Mouse (Mus musculus) stomach, embryonic 14.5 days (tissue): ENCODE data around the gene Adamtsl5. TPM values are rescaled to one million over a fixed set of nuclear protein-coding genes. Genes with fewer than 3 reads are reported as not detected.

Source experiments
- ATAC-seq: fragments of 200-750 bp; cut with Nextera tagmentation; 2 replicates; pipeline ENCODE4 v1.8.0; 2017; ENCODE audit warnings: low read depth, moderate TSS enrichment; ENCODE audit not compliant: insufficient number of reproducible peaks, insufficient read depth, low FRiP score
- H3K27ac ChIP-seq: fragments of 300-500 bp; sonication (generic); 2 replicates; pipeline ENCODE4 v1.5.1; 2014; ENCODE audit warnings: mild to moderate bottlenecking, low read length, moderate library complexity, mixed read lengths
- H3K27me3 ChIP-seq: fragments of 300-500 bp; sonication (generic); 2 replicates; pipeline ENCODE4 v1.6.1; 2014; ENCODE audit warnings: low read length, control low read depth, mixed read lengths; ENCODE audit not compliant: control insufficient read depth, insufficient read depth
- H3K36me3 ChIP-seq: fragments of 300-500 bp; sonication (generic); 2 replicates; pipeline ENCODE4 v1.6.1; 2014; ENCODE audit warnings: mild to moderate bottlenecking, control low read depth, low read length, moderate library complexity, mixed read lengths; ENCODE audit not compliant: control insufficient read depth, insufficient read depth
- H3K4me1 ChIP-seq: fragments of 300-500 bp; sonication (generic); 2 replicates; pipeline ENCODE4 v1.6.1; 2014; ENCODE audit warnings: low read length, control low read depth, mixed read lengths; ENCODE audit not compliant: control insufficient read depth, insufficient read depth
- H3K4me2 ChIP-seq: fragments of 300-500 bp; sonication (generic); replicated peaks from 2 replicates; pipeline ENCODE4 v1.6.1; 2014; ENCODE audit warnings: low read depth, low read length, control low read depth
- H3K4me3 ChIP-seq: fragments of 300-500 bp; sonication (generic); 2 replicates; pipeline ENCODE4 v1.5.1; 2014; ENCODE audit warnings: low read depth, low read length, control low read depth
- H3K9ac ChIP-seq: fragments of 300-500 bp; sonication (generic); replicated peaks from 2 replicates; pipeline ENCODE4 v1.6.1; 2014; ENCODE audit warnings: low read depth, mild to moderate bottlenecking, control low read depth, low read length, moderate library complexity, mixed read lengths
- H3K9me3 ChIP-seq: fragments of 300-500 bp; sonication (generic); 2 replicates; pipeline ENCODE4 v1.6.1; 2016; ENCODE audit warnings: low read depth, low read length, control low read depth; ENCODE audit not compliant: control insufficient read depth
- WGBS: fragments of 180-500 bp; shearing (Covaris S2); extraction: QIAGEN DNeasy Blood & Tissue Kit; methylation state at CpG from one replicate; pipeline ENCODE4 v1.1.7; 2014; 5-methylcytosine and 5-hydroxymethylcytosine counted together
- polyA plus RNA-seq: library from polyadenylated mRNA; unstranded; fragments of >200 nt; fragmentation: Nextera tagmentation; extraction: Ambion mirVana; gene quantifications from 2 replicates; pipeline ENCODE4 v1.2.1, GENCODE M21; 2014

Adamtsl5 gene
- polyA plus RNA-seq, 1 experiment from 2014 or later: 13.6 TPM

- no peak overlapping the region for H3K27ac ChIP-seq
- H3K9ac ChIP-seq: no peak overlapping the region
- no peaks in the 10 kb centered on the region for H3K27me3 ChIP-seq
- H3K36me3 ChIP-seq: peaks cover 27% of the 10 kb centered on the region
- 50% methylated on average over 10 of the region's 10 CpGs for WGBS
- no peak overlapping the region for H3K4me3 ChIP-seq
- ATAC-seq: no peak
- no peaks in the 10 kb centered on the region for H3K9me3 ChIP-seq
- H3K4me1 ChIP-seq: no peaks in the 10 kb centered on the region
- H3K4me2 ChIP-seq: no peak overlapping the region
Measured at GRCm38 (mm10) chr10:80377716-80378115, 29.5 kb upstream of the Adamtsl5 start.

GRCm38 (mm10) chr10:80376160-80376559 is 27.9 kb upstream of the Adamtsl5 start:
- no peak overlapping the region for H3K9ac ChIP-seq
- no peak for ATAC-seq
- no peaks in the 10 kb centered on the region for H3K4me1 ChIP-seq
- no peak overlapping the region for H3K27ac ChIP-seq
- H3K4me3 ChIP-seq: no peak overlapping the region
- no peaks in the 10 kb centered on the region for H3K27me3 ChIP-seq
- H3K36me3 ChIP-seq: peaks cover 13% of the 10 kb centered on the region
- 2% methylated on average over 7 of the region's 7 CpGs for WGBS
- no peaks in the 10 kb centered on the region for H3K9me3 ChIP-seq
- H3K4me2 ChIP-seq: no peak overlapping the region

- no peak overlapping the region for H3K4me3 ChIP-seq
- no peaks in the 10 kb centered on the region for H3K4me1 ChIP-seq
- no peak overlapping the region for H3K27ac ChIP-seq
- H3K27me3 ChIP-seq: no peaks in the 10 kb centered on the region
- no peaks in the 10 kb centered on the region for H3K36me3 ChIP-seq
- H3K9ac ChIP-seq: no peak overlapping the region
- no peak; the same call in 1 of the 2 replicates for ATAC-seq
- no peaks in the 10 kb centered on the region for H3K9me3 ChIP-seq
- WGBS: 17% methylated on average over 6 of the region's 6 CpGs
- no peak overlapping the region for H3K4me2 ChIP-seq
Measured at GRCm38 (mm10) chr10:80374063-80374462, 25.9 kb upstream of the Adamtsl5 start.

GRCm38 (mm10) chr10:80372706-80373105 is 24.5 kb upstream of the Adamtsl5 start:
- Histone ChIP-seq H3K9ac (no peak overlapping the region), H3K4me3 (no peak overlapping the region), H3K4me2 (no peak overlapping the region), H3K27me3 (no peaks in the 10 kb centered on the region), H3K4me1 (no peaks in the 10 kb centered on the region), H3K36me3 (no peaks in the 10 kb centered on the region), H3K9me3 (no peaks in the 10 kb centered on the region), H3K27ac (no peak overlapping the region)
- no peak for ATAC-seq
- WGBS: 83% methylated on average over 6 of the region's 6 CpGs

GRCm38 (mm10) chr10:80371983-80372382 is 23.8 kb upstream of the Adamtsl5 start:
- H3K4me1 ChIP-seq: no peaks in the 10 kb centered on the region
- 0 out of 2 replicates have a peak overlapping the region, but pooled peaks have one; percentile 7 for H3K4me3 ChIP-seq
- H3K4me2 ChIP-seq: 0 out of 2 replicates have a peak overlapping the region, but pooled peaks have one; percentile 13
- no peaks in the 10 kb centered on the region for H3K36me3 ChIP-seq
- no peak for ATAC-seq
- no peaks in the 10 kb centered on the region for H3K27me3 ChIP-seq
- H3K27ac ChIP-seq: no peak overlapping the region
- H3K9ac ChIP-seq: no peak overlapping the region
- no peaks in the 10 kb centered on the region for H3K9me3 ChIP-seq
- WGBS: 53% methylated on average over 9 of the region's 9 CpGs

- ATAC-seq: peak; percentile 66; the same call in 1 of the 2 replicates
- H3K4me3 ChIP-seq: peak overlapping the region; percentile 7; the same call in 1 of the 2 replicates
- H3K4me2 ChIP-seq: peak overlapping the region; percentile 13; the same call in 1 of the 2 replicates
- no peaks in the 10 kb centered on the region for H3K9me3 ChIP-seq
- 4% methylated on average over 12 of the region's 12 CpGs for WGBS
- H3K4me1 ChIP-seq: no peaks in the 10 kb centered on the region
- H3K9ac ChIP-seq: no peak overlapping the region
- no peaks in the 10 kb centered on the region for H3K27me3 ChIP-seq
- no peaks in the 10 kb centered on the region for H3K36me3 ChIP-seq
- no peak overlapping the region for H3K27ac ChIP-seq
Measured at GRCm38 (mm10) chr10:80371411-80371966, 23.3 kb upstream of the Adamtsl5 start.

GRCm38 (mm10) chr10:80369995-80370747 is 22.0 kb upstream of the Adamtsl5 start:
- 80% methylated on average over 21 of the region's 21 CpGs for WGBS
- Histone ChIP-seq H3K27ac (no peak overlapping the region), H3K4me2 (no peak overlapping the region), H3K27me3 (no peaks in the 10 kb centered on the region), H3K9ac (no peak overlapping the region), H3K4me3 (no peak overlapping the region), H3K4me1 (no peaks in the 10 kb centered on the region), H3K36me3 (no peaks in the 10 kb centered on the region), H3K9me3 (no peaks in the 10 kb centered on the region)
- ATAC-seq: no peak

- ATAC-seq: no peak
- no peak overlapping the region for H3K4me2 ChIP-seq
- H3K9me3 ChIP-seq: no peaks in the 10 kb centered on the region
- no peak overlapping the region for H3K4me3 ChIP-seq
- no peak overlapping the region for H3K27ac ChIP-seq
- no peaks in the 10 kb centered on the region for H3K27me3 ChIP-seq
- no peaks in the 10 kb centered on the region for H3K4me1 ChIP-seq
- H3K9ac ChIP-seq: no peak overlapping the region
- 81% methylated on average over 6 of the region's 6 CpGs for WGBS
- H3K36me3 ChIP-seq: no peaks in the 10 kb centered on the region
Measured at GRCm38 (mm10) chr10:80368392-80368791, 20.2 kb upstream of the Adamtsl5 start.
